Mouse (Mus musculus): Measurements from ENCODE around the gene Erv3. TPM values are rescaled to one million over a fixed set of nuclear protein-coding genes. Genes with fewer than 3 reads are reported as not detected.
A peak's percentile ranks its signal among the peaks of the same experiment; 100 is the strongest.

Erv3 gene
- polyA plus RNA-seq, 1 experiment from 2014 or later = not detected

DNA sequence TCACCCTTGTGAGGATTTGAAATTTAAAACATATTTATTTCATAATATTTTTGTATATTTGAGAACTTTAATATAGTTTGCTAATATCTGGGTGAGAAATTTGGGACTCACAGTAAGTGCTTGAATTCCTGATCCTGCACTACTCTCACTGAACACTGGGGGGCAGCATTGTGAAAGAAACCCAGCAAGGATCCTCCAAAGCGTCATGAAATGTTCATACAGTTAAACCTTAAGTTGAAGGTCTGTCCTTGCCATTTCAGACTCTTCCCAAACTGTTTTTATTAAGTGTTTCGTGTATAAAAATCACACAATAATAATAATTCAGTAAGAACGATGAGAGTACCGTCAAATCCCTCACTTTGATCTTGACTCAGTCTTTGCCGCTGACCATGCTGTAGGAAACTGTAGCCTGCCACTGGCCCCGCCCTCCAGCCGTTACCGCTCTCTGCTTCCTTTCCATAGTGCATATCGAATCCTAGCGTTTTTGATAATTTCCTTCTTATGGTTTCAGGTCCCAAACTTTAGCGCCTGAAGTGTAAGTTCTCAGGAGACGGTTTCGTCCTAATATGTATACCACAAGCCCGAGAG is 39.4 kb downstream of the Erv3 start:
- Histone ChIP-seq H3K9me3 (no peaks in the 10 kb centered on the region), H3K4me2 (replicated peaks) (peak overlapping the region; percentile 46), H3K9ac (no peak overlapping the region), H3K4me1 (replicated peaks) (no peaks in the 10 kb centered on the region; the same call in 1 of the 2 replicates), H3K27me3 (replicated peaks) (no peaks in the 10 kb centered on the region), H3K36me3 (no peaks in the 10 kb centered on the region), H3K27ac (no peak overlapping the region), H3K4me3 (replicated peaks) (no peak overlapping the region)
- peak; percentile 61; the same call in 1 of the 2 replicates for ATAC-seq
- 23% methylated on average over 14 of the region's 14 CpGs for WGBS

DNA sequence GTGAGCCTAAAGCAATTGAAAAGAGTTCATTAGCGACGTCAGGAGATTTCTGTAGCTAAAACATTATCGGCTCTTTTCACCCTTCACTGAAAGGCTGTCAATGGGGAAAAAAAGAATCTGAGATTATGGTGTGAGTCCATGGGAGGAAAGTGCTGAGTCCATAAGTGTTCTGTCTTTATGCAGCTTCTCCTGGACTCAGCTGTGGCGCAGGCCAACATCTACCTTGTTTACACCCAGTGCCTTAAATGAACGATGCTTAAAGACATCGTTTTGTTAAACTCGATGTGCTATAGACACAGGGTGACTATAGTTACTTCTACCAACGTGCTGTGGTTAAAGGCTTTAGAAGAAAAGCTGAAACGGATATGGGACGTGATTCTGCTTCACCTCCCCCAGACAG is 45.2 kb downstream of the Erv3 start:
- Histone ChIP-seq H3K9ac (no peak overlapping the region), H3K27ac (no peak overlapping the region), H3K9me3 (no peaks in the 10 kb centered on the region), H3K27me3 (replicated peaks) (0 out of 2 replicates have a peak, but pooled peaks cover 5% of the 10 kb centered on the region), H3K4me1 (replicated peaks) (no peaks in the 10 kb centered on the region), H3K4me2 (replicated peaks) (no peak overlapping the region), H3K36me3 (no peaks in the 10 kb centered on the region), H3K4me3 (replicated peaks) (no peak overlapping the region)
- 81% methylated on average over 10 of the region's 10 CpGs for WGBS
- no peak for ATAC-seq

DNA sequence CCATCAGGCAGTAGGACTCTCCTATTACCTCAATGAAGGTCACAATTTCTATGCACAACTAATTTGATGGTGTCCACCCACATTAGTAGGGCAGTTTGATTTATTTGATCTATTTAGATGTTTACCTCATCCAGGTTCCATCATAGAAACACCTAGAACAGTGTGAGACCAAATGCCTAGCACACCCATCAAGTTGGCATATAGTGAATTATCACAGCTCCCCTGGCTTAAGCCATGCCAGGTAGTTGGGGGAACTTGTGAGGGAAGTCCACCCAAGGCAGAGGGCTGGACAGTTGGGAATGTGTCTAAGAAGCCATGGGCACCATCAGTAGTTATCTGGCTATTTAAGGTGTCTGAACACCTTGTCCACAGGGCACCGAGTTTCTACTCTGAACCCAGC is 46.1 kb downstream of the Erv3 start:
- 0 out of 2 replicates have a peak, but pooled peaks cover 5% of the 10 kb centered on the region for H3K27me3 ChIP-seq (replicated peaks)
- no peak for ATAC-seq
- H3K4me2 ChIP-seq (replicated peaks) = no peak overlapping the region
- no peaks in the 10 kb centered on the region for H3K36me3 ChIP-seq
- no peaks in the 10 kb centered on the region for H3K4me1 ChIP-seq (replicated peaks)
- WGBS = 71% methylated on average over 1 of the region's 1 CpGs
- H3K27ac ChIP-seq = no peak overlapping the region
- no peak overlapping the region for H3K4me3 ChIP-seq (replicated peaks)
- H3K9ac ChIP-seq = no peak overlapping the region
- H3K9me3 ChIP-seq = no peaks in the 10 kb centered on the region

DNA sequence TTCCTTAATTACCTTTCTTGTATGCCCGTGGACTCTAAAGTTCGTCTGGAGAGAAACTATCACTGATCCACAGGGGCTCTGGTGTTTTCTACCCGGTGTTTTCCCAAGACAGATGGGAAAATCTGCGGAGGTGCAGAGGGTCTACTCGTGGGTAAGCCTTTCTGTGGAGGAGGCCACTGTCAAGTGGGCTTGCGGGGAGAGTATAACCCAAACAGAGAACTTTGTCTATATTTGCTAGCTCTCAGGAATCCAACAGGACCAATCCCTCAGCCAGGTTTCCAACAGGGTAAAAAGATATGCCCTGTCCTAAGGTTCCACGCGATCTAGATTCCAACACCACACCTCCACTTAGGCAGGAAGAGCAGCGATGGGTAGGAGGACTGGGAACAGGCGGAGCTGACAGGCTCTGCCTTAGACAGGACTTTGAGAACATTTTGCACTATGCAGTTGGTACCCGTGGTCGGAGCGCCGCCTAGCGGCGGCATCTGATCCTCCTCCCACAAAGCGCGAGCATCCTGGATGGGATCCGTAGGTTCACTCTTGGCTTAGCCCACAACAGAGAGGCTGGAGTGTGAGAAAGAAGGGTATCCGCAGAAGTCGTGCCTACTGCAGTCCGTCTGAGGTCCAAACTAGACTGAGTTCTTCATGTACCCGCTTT is 46.9 kb downstream of the Erv3 start:
- H3K9me3 ChIP-seq = no peaks in the 10 kb centered on the region
- WGBS = 18% methylated on average over 23 of the region's 23 CpGs
- no peaks in the 10 kb centered on the region for H3K4me1 ChIP-seq (replicated peaks)
- no peak overlapping the region for H3K27ac ChIP-seq
- no peaks in the 10 kb centered on the region for H3K36me3 ChIP-seq
- no peak overlapping the region for H3K9ac ChIP-seq
- peak; percentile 85 for ATAC-seq
- H3K27me3 ChIP-seq (replicated peaks) = 0 out of 2 replicates have a peak, but pooled peaks cover 5% of the 10 kb centered on the region
- no peak overlapping the region for H3K4me3 ChIP-seq (replicated peaks)
- H3K4me2 ChIP-seq (replicated peaks) = no peak overlapping the region

DNA sequence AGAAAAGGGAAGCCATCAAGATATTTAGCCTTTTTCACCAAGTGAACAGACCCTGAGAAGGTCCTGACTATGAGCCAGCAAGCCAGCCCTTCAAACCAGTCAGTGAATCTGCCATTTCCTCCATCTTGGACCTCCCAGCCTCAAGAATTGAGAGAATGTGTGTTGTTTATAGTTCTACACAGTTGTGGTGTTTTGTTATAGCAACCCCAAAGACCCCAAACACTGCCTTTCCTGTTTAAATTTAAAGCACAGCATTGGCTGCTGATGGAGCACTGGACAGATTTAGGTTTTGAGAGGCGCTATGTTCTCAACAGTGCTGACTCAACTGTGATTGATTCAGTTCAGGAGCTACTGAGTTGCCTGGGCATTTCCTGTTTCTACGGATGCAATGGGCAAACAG is 47.9 kb downstream of the Erv3 start:
- H3K27me3 ChIP-seq (replicated peaks) = 0 out of 2 replicates have a peak, but pooled peaks cover 5% of the 10 kb centered on the region
- no peak overlapping the region for H3K9ac ChIP-seq
- no peak overlapping the region for H3K4me2 ChIP-seq (replicated peaks)
- no peak overlapping the region for H3K27ac ChIP-seq
- H3K9me3 ChIP-seq = no peaks in the 10 kb centered on the region
- ATAC-seq = no peak
- H3K36me3 ChIP-seq = no peaks in the 10 kb centered on the region
- H3K4me3 ChIP-seq (replicated peaks) = no peak overlapping the region
- no peaks in the 10 kb centered on the region for H3K4me1 ChIP-seq (replicated peaks)
- 59% methylated on average over 2 of the region's 2 CpGs for WGBS

DNA sequence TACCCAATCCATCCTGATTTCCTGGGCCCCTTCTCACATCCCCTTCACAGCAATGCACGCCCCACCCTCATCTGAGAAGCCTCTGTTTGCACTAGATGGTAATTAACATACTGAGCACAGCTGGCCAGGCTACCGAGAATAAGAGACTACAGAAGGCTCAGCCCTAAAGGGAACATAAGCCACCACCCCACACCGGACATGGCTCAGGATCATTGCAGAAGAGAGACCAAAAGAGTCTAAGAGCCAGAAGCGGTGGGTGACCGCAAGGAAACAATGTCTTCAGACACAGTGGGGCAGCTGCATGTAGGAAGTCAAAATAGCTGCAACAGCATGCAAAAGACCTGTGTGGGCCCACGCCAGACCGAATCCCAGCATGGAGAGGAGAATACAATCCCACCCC is 50.7 kb downstream of the Erv3 start:
- 0 out of 2 replicates have a peak, but pooled peaks have one; percentile 41 for ATAC-seq
- Histone ChIP-seq H3K9ac (no peak overlapping the region), H3K36me3 (no peaks in the 10 kb centered on the region)

DNA sequence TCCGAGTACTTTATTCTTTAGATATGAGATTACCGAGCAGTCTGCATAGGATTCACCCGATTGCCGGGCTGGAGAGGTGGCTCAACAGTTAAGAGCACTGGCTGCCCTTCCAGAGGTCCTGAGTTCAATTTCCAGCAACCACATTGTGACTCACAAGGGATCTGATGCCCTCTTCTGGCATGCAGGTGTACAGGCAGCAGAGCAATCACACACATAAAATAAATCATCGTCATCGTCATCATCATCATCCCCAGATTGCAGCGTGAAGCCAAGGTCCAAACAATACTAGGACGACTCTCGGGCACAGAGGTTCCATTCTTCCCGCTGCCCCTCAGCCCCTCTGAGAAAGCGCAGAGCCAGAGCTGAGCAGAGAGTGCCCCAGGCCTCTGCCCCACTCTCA is 51.9 kb downstream of the Erv3 start:
- 63% methylated on average over 11 of the region's 11 CpGs for WGBS
- no peak overlapping the region for H3K4me3 ChIP-seq (replicated peaks)
- no peaks in the 10 kb centered on the region for H3K36me3 ChIP-seq
- no peak for ATAC-seq
- no peaks in the 10 kb centered on the region for H3K4me1 ChIP-seq (replicated peaks)
- H3K4me2 ChIP-seq (replicated peaks) = no peak overlapping the region
- no peak overlapping the region for H3K27ac ChIP-seq
- no peaks in the 10 kb centered on the region for H3K27me3 ChIP-seq (replicated peaks)
- H3K9me3 ChIP-seq = no peaks in the 10 kb centered on the region
- H3K9ac ChIP-seq = no peak overlapping the region

More for the DNA sequence above, 50.7 kb downstream of the Erv3 start:
- WGBS = 39% methylated on average over 7 of the region's 7 CpGs
- Histone ChIP-seq H3K4me1 (replicated peaks) (no peaks in the 10 kb centered on the region), H3K4me2 (replicated peaks) (no peak overlapping the region), H3K4me3 (replicated peaks) (no peak overlapping the region), H3K9me3 (no peaks in the 10 kb centered on the region), H3K27me3 (replicated peaks) (no peaks in the 10 kb centered on the region), H3K27ac (no peak overlapping the region)

DNA sequence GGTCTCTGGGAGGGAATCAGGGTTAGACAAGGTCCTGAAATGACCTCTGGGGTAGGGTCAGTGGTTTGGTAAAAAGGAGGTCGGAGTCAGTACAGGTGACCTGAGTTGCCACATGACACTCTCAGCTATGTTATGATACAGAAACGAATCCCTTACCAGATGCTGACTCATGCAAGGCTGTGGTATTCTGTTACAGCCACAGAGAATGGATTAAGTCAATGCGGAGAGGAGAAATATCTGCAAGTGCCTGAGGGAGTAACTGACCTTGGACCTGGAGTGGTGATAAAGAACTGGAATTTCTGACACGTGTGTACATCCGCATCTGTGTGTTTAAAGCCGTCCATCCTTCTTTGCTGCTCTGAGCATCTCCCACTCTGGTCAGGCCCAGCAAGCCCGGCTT is 52.7 kb downstream of the Erv3 start:
- no peak overlapping the region for H3K27ac ChIP-seq
- 42% methylated on average over 7 of the region's 7 CpGs for WGBS
- H3K4me1 ChIP-seq (replicated peaks) = no peaks in the 10 kb centered on the region
- H3K4me2 ChIP-seq (replicated peaks) = no peak overlapping the region
- no peak overlapping the region for H3K4me3 ChIP-seq (replicated peaks)
- H3K36me3 ChIP-seq = no peaks in the 10 kb centered on the region
- no peaks in the 10 kb centered on the region for H3K9me3 ChIP-seq
- no peak for ATAC-seq
- no peaks in the 10 kb centered on the region for H3K27me3 ChIP-seq (replicated peaks)
- no peak overlapping the region for H3K9ac ChIP-seq

DNA sequence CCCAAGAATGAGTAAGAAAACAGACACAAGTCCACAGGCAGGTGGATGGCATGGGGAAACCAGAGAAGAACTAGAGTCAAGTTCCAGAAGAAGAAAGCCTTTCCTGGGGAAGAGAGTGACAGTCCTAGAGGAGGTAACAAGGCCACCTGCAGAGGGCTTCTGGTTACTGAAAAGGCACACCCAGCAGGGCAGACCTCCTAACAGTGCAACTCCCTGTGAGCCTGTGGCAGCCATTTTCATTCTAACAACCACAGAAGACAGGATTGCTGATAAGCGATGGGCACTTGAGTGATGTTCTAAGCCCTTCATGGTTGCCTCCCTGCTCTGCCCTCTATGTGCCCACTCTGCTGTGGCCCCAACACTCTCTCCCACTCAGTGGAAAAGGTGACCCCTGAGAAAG is 54.2 kb downstream of the Erv3 start:
- Histone ChIP-seq H3K4me1 (replicated peaks) (no peaks in the 10 kb centered on the region), H3K36me3 (no peaks in the 10 kb centered on the region), H3K27ac (no peak overlapping the region), H3K9me3 (no peaks in the 10 kb centered on the region), H3K27me3 (replicated peaks) (no peaks in the 10 kb centered on the region), H3K9ac (no peak overlapping the region), H3K4me3 (replicated peaks) (no peak overlapping the region), H3K4me2 (replicated peaks) (no peak overlapping the region)
- 76% methylated on average over 1 of the region's 1 CpGs for WGBS
- ATAC-seq = no peak

DNA sequence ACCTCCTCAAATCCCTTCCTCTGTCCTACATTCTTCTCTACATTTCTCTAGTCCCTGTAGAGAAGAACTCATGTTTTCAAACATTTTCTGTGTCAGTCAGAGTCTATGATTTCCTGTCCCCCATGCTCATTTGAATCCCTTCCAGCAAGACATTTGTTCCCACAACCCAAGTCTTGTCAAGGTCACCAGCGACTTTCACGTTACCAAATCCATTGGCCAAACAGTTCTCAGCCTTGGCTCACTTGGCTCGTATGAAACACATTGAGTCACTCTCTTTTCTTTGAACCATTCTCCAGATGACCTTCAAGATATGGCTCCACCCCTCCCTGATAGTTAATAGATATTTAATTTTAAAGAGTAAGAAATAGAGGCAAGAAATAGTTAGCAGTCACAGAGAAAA is 55.7 kb downstream of the Erv3 start:
- 68% methylated on average over 3 of the region's 3 CpGs for WGBS
- ATAC-seq = no peak
- Histone ChIP-seq H3K4me1 (replicated peaks) (no peaks in the 10 kb centered on the region), H3K4me2 (replicated peaks) (no peak overlapping the region), H3K9me3 (no peaks in the 10 kb centered on the region), H3K27me3 (replicated peaks) (no peaks in the 10 kb centered on the region), H3K9ac (no peak overlapping the region), H3K4me3 (replicated peaks) (no peak overlapping the region), H3K36me3 (no peaks in the 10 kb centered on the region), H3K27ac (no peak overlapping the region)

Other genes with a start within 250 kb of the Erv3 start
- gene Prnp, start 50.2 kb upstream of the Erv3 start, polyA plus RNA-seq (2015; fragmentation: Nextera tagmentation; extraction: Ambion mirVana) = 59.1 and 62.3 TPM in 2 replicates
- 0.25 TPM in 1 of 2 replicates, not detected in the other for gene Prn, start 50.2 kb upstream of the Erv3 start, polyA plus RNA-seq (2015; fragmentation: Nextera tagmentation; extraction: Ambion mirVana)
- 30.3 and 34.6 TPM in 2 replicates for gene Prnd, start 91.1 kb upstream of the Erv3 start, polyA plus RNA-seq (2015; fragmentation: Nextera tagmentation; extraction: Ambion mirVana)
- gene Rassf2, start 170.5 kb upstream of the Erv3 start, polyA plus RNA-seq (2015; fragmentation: Nextera tagmentation; extraction: Ambion mirVana) = 7.6 and 8.0 TPM in 2 replicates